Mouse (Mus musculus) stomach, embryonic 14.5 days (tissue): ENCODE measurements around the gene Dnajb8. TPM values are rescaled to one million over a fixed set of nuclear protein-coding genes. Genes with fewer than 3 reads are reported as not detected.

Experiments
- ATAC-seq: fragments of 200-750 bp; cut with Nextera tagmentation; 2 replicates; pipeline ENCODE4 v1.8.0; 2017; ENCODE audit warnings: low read depth, moderate TSS enrichment; ENCODE audit not compliant: insufficient number of reproducible peaks, insufficient read depth, low FRiP score
- H3K27ac ChIP-seq: fragments of 300-500 bp; sonication (generic); 2 replicates; pipeline ENCODE4 v1.5.1; 2014; ENCODE audit warnings: mild to moderate bottlenecking, low read length, moderate library complexity, mixed read lengths
- H3K27me3 ChIP-seq: fragments of 300-500 bp; sonication (generic); 2 replicates; pipeline ENCODE4 v1.6.1; 2014; ENCODE audit warnings: low read length, control low read depth, mixed read lengths; ENCODE audit not compliant: control insufficient read depth, insufficient read depth
- H3K36me3 ChIP-seq: fragments of 300-500 bp; sonication (generic); 2 replicates; pipeline ENCODE4 v1.6.1; 2014; ENCODE audit warnings: mild to moderate bottlenecking, control low read depth, low read length, moderate library complexity, mixed read lengths; ENCODE audit not compliant: control insufficient read depth, insufficient read depth
- H3K4me1 ChIP-seq: fragments of 300-500 bp; sonication (generic); 2 replicates; pipeline ENCODE4 v1.6.1; 2014; ENCODE audit warnings: low read length, control low read depth, mixed read lengths; ENCODE audit not compliant: control insufficient read depth, insufficient read depth
- H3K4me2 ChIP-seq: fragments of 300-500 bp; sonication (generic); replicated peaks from 2 replicates; pipeline ENCODE4 v1.6.1; 2014; ENCODE audit warnings: low read depth, low read length, control low read depth
- H3K4me3 ChIP-seq: fragments of 300-500 bp; sonication (generic); 2 replicates; pipeline ENCODE4 v1.5.1; 2014; ENCODE audit warnings: low read depth, low read length, control low read depth
- H3K9ac ChIP-seq: fragments of 300-500 bp; sonication (generic); replicated peaks from 2 replicates; pipeline ENCODE4 v1.6.1; 2014; ENCODE audit warnings: low read depth, mild to moderate bottlenecking, control low read depth, low read length, moderate library complexity, mixed read lengths
- H3K9me3 ChIP-seq: fragments of 300-500 bp; sonication (generic); 2 replicates; pipeline ENCODE4 v1.6.1; 2016; ENCODE audit warnings: low read depth, low read length, control low read depth; ENCODE audit not compliant: control insufficient read depth
- WGBS: fragments of 180-500 bp; shearing (Covaris S2); extraction: QIAGEN DNeasy Blood & Tissue Kit; methylation state at CpG from one replicate; pipeline ENCODE4 v1.1.7; 2014; 5-methylcytosine and 5-hydroxymethylcytosine counted together
- polyA plus RNA-seq: library from polyadenylated mRNA; unstranded; fragments of >200 nt; fragmentation: Nextera tagmentation; extraction: Ambion mirVana; gene quantifications from 2 replicates; pipeline ENCODE4 v1.2.1, GENCODE M21; 2014

Gene Dnajb8
- polyA plus RNA-seq, result not detected in 2 replicates

GRCm38 (mm10) chr6:88221968-88222367, at the start of gene Dnajb8:
TSS of gene Dnajb8 (plus strand) at chr6:88222268.
- ATAC-seq, result no peak
- H3K9ac ChIP-seq, result no peak within 1 kb of the TSS
- H3K27me3 ChIP-seq, result no peaks in the 10 kb centered on the region
- no peak within 1 kb of the TSS for H3K4me2 ChIP-seq
- H3K36me3 ChIP-seq, result no peaks in the 10 kb centered on the region
- no peaks in the 10 kb centered on the region for H3K4me1 ChIP-seq
- H3K27ac ChIP-seq, result no peak within 1 kb of the TSS
- 45% methylated on average over 10 of the region's 10 CpGs for WGBS
- no peaks in the 10 kb centered on the region; the same call in 1 of the 2 replicates for H3K9me3 ChIP-seq
- H3K4me3 ChIP-seq, result no peak within 1 kb of the TSS

- H3K9ac ChIP-seq, result no peak overlapping the region
- H3K4me3 ChIP-seq, result no peak overlapping the region
- H3K4me1 ChIP-seq, result no peaks in the 10 kb centered on the region
- H3K4me2 ChIP-seq, result no peak overlapping the region
- H3K9me3 ChIP-seq, result peaks cover 4% of the 10 kb centered on the region; the same call in 1 of the 2 replicates
- no peaks in the 10 kb centered on the region for H3K36me3 ChIP-seq
- 92% methylated on average over 3 of the region's 3 CpGs for WGBS
- H3K27ac ChIP-seq, result no peak overlapping the region
- H3K27me3 ChIP-seq, result no peaks in the 10 kb centered on the region
- no peak for ATAC-seq
Measured at GRCm38 (mm10) chr6:88174191-88174590, 47.9 kb upstream of the Dnajb8 start.

DNA sequence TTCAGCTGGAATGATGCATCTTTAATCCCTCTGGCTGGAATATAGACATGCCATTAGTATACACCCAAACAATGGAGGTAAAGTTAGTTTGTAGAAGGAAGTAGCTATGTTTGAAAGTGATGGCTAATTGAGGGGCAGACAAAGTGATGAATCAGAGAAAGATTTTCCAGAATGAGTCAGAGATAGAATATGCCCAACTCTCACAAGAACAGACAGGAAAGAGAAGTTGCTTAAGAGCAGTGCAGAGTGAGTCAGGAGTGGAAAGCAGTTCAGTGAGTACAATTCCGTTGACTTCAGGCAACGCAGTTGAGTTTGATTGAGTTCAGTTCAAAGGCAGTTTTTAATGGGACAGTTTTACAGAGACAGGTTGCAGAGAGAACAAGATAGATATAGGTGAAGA, 47.4 kb upstream of the Dnajb8 start:
- no peaks in the 10 kb centered on the region for H3K36me3 ChIP-seq
- no peak overlapping the region for H3K4me2 ChIP-seq
- ATAC-seq, result no peak
- 94% methylated on average over 2 of the region's 2 CpGs for WGBS
- H3K4me1 ChIP-seq, result no peaks in the 10 kb centered on the region
- H3K27me3 ChIP-seq, result no peaks in the 10 kb centered on the region
- no peak overlapping the region for H3K4me3 ChIP-seq
- H3K27ac ChIP-seq, result no peak overlapping the region
- H3K9me3 ChIP-seq, result peaks cover 4% of the 10 kb centered on the region; the same call in 1 of the 2 replicates
- no peak overlapping the region for H3K9ac ChIP-seq

DNA sequence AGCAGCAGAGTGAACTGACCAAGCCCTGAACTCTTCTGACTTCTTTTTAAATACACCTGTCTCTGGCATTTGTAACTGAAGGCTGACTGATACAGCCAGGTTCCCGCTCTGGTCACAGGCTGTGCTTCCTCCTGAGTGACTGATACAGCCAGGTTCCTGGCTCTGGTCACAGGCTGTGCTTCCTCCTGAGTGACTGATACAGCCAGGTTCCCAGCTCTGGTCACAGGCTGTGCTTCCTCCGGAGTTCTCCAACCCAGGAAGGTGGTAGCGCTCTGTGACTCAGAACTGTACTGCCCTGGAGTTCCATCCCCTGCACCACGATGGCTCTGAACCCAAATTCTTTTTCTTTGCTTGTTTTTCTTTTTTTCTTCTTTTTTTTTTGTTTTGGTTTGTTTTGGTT, 37.4 kb upstream of the Dnajb8 start:
- ATAC-seq, result no peak
- Histone ChIP-seq H3K9me3 (no peaks in the 10 kb centered on the region), H3K4me1 (peaks cover 2% of the 10 kb centered on the region; the same call in 1 of the 2 replicates), H3K4me3 (no peak overlapping the region), H3K36me3 (no peaks in the 10 kb centered on the region), H3K4me2 (no peak overlapping the region), H3K27me3 (peaks cover 9% of the 10 kb centered on the region; the same call in 1 of the 2 replicates), H3K9ac (no peak overlapping the region), H3K27ac (no peak overlapping the region)
- 77% methylated on average over 4 of the region's 4 CpGs for WGBS

DNA sequence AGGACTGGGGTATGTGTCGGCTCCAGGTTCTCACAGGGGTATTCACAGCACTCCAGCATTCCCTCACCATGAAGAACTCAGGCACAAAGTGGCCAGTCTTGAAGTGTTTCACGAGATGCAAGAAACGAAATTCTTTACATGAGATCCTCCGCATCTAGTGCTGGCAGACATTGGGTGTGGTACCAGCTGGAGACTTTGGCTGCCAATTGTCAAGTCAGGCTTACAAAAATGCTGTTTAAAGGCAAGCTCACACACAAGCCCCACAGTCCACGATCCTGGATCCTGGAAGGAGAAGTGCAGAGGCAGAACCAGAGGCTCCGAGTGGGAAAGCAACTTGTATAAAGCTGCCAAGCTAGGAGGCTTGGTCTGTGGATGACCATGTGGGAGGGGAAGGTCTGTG, 33.9 kb upstream of the Dnajb8 start:
- WGBS, result 73% methylated on average over 6 of the region's 6 CpGs
- Histone ChIP-seq H3K4me2 (no peak overlapping the region), H3K27ac (no peak overlapping the region), H3K9me3 (no peaks in the 10 kb centered on the region), H3K27me3 (peaks cover 43% of the 10 kb centered on the region), H3K9ac (no peak overlapping the region), H3K4me3 (no peak overlapping the region), H3K36me3 (no peaks in the 10 kb centered on the region), H3K4me1 (peaks cover 8% of the 10 kb centered on the region; the same call in 1 of the 2 replicates)
- no peak for ATAC-seq

- Histone ChIP-seq H3K27ac (no peak overlapping the region), H3K4me1 (peaks cover 14% of the 10 kb centered on the region; the same call in 1 of the 2 replicates), H3K4me2 (peak overlapping the region; percentile 73), H3K36me3 (no peaks in the 10 kb centered on the region), H3K27me3 (peaks cover 55% of the 10 kb centered on the region), H3K9ac (no peak overlapping the region), H3K4me3 (peak overlapping the region; percentile 45), H3K9me3 (no peaks in the 10 kb centered on the region)
- 2% methylated on average over 56 of the region's 56 CpGs for whole genome bisulfite sequencing
- peak; percentile 81 for ATAC-seq
Measured at GRCm38 (mm10) chr6:88189312-88190042, 32.6 kb upstream of the Dnajb8 start.

- H3K4me3 ChIP-seq, result peak overlapping the region; percentile 45
- peaks cover 58% of the 10 kb centered on the region for H3K27me3 ChIP-seq
- H3K27ac ChIP-seq, result no peak overlapping the region
- peak; percentile 20; the same call in 1 of the 2 replicates for ATAC-seq
- no peaks in the 10 kb centered on the region for H3K36me3 ChIP-seq
- no peak overlapping the region for H3K9ac ChIP-seq
- H3K4me1 ChIP-seq, result peaks cover 14% of the 10 kb centered on the region; the same call in 1 of the 2 replicates
- no peaks in the 10 kb centered on the region for H3K9me3 ChIP-seq
- 2% methylated on average over 13 of the region's 13 CpGs for WGBS
- peak overlapping the region; percentile 73 for H3K4me2 ChIP-seq
Measured at GRCm38 (mm10) chr6:88190043-88190309, 32.1 kb upstream of the Dnajb8 start.

DNA sequence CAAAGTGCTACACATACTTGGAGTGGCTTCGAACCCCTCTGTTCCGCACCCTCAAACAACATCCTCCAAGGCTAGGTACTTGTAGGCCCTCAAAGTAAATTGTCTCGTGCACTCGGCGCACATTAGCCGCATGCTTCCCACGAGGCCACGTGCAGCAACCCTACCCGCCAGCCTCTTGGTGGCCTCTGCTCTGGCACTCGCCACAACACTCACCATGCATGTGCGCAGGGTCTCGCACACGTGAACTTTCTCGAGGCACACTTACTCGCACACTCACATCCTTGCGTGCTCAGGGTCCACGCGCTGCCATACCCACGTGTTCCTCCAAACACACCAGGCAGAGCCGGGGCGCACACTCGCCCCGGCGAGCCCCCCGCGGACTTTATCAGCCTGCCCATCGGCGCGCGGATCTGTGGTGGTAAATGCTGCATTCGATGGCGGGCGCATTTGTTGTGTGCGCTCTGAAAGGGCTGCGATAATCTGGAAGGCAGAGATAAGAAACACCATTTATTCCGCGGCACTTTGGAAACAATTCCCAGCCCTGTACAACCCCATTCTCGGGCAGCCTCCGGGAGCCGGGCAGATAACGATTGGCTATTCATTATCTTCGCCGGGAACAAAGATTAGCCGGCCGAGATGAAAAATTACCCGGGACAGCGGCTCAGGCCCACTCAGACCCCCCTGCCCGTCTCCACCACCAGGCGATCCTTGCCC, 31.6 kb upstream of the Dnajb8 start:
- peaks cover 14% of the 10 kb centered on the region; the same call in 1 of the 2 replicates for H3K4me1 ChIP-seq
- H3K27me3 ChIP-seq, result peaks cover 63% of the 10 kb centered on the region
- H3K9me3 ChIP-seq, result no peaks in the 10 kb centered on the region
- H3K4me2 ChIP-seq, result no peak overlapping the region
- no peak overlapping the region for H3K9ac ChIP-seq
- H3K27ac ChIP-seq, result no peak overlapping the region
- peak overlapping the region; percentile 45; the same call in 1 of the 2 replicates for H3K4me3 ChIP-seq
- 3% methylated on average over 49 of the region's 49 CpGs for WGBS
- no peak; the same call in 1 of the 2 replicates for ATAC-seq
- H3K36me3 ChIP-seq, result no peaks in the 10 kb centered on the region
